Mouse (Mus musculus): Measurements from ENCODE around the gene Tcf12. TPM values are rescaled to one million over a fixed set of nuclear protein-coding genes. Genes with fewer than 3 reads are reported as not detected.

The Tcf12 gene
- total RNA-seq, 2 experiments from 2014 or later: 50.1 to 68.1 TPM

DNA sequence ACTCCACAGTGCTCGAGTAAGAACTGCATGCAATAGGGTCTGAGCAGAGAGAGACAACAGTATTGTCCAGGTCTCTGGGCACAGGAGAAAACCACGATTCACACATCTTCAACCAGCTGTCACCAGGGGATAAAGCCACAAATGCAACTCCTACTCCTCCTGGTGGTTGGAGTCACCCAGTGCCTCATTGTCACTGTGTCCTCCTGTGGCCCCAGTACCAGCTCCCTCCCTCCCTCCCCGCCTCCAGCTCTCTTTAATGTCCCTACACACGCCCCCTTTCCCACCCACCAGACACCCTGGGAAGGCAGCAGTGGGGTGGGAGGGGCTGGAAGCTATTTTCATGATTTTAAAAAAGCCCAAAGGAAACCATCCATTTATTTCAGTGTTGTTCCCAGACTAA lies 299.3 kb downstream of the Tcf12 start:
- DNase-seq (ENCODE audit: extremely low spot score in 1 of 2, low spot score in 1 of 2): no peak

DNA sequence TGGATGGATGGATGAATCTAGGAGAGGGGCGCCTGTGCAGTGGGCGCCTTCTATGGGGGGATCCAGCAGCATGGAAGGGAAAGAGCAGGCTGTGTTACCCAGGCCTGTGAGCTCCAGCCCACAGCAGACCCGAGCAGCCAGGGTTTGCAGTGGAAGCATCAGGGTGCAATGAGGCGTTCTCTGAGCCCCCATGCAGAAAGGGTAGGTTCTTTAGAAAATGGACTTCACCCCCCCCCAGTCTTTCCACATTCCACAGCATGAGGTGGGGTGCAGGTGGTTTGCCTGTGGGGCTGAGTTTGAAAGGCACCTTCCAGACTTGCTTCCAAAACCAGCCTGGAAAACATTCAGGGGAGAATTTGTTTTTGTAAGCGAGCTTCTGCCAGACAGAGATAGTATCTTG lies 300.3 kb downstream of the Tcf12 start:
- no peak for DNase-seq (ENCODE audit: extremely low spot score in 1 of 2, low spot score in 1 of 2)

- no peak for DNase-seq (ENCODE audit: extremely low spot score in 1 of 2, low spot score in 1 of 2)
Observed at GRCm38 (mm10) chr9:71810723-71811122, 300.9 kb downstream of the Tcf12 start.

DNA sequence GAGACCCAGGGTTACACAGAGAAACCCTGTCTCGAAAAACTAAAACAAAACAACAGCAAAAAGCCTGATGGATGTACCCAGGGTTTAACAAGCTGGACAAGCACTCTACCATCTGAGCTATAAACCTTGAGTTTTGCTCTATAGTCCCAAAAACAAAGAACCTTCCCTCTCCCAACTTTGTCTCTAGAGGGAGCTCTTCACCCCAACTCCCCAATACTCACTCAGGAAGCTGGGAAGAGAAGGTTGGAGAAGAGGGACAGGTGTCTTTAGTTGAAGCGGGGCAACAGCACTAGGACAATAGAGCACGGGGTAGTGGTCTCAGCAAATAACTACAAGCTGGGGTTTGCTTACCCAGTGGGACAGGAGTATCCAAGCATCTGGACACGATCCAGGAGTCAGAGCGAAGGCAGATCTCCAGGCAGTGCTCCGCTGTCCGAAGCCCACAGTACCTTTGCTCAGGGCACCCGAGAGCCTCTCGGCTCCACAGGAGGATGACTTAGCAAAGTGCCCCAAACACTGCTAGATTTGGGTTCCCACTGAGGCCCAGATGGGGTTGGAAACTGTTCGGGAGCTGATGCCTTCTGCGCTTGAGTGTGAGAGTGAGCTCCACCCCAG lies 302.9 kb downstream of the Tcf12 start:
- no peak for DNase-seq (ENCODE audit: extremely low spot score in 1 of 2, low spot score in 1 of 2)

DNA sequence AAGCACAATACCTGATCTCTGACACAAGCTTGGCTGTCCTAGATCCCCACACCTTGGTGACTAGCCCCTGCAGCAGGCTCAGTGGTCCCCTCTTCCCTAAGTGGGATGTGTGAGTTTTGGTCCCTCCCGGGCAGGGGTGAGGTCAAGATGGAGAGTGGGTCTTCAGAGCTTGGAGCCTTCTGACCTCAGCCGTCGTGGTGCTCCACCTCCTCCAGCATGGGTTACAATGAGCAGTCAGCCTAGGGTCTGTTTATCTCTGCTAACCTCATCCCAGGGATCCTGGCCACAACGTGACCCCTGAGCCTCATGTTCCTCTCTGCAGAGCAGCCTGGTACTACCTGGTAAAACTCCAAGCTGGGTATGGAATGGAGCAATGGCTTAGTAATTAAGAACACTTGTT lies 303.9 kb downstream of the Tcf12 start:
- no peak for DNase-seq (ENCODE audit: extremely low spot score in 1 of 2, low spot score in 1 of 2)

GRCm38 (mm10) chr9:71806422-71806805 lies 305.3 kb downstream of the Tcf12 start:
- DNase-seq (ENCODE audit: extremely low spot score in 1 of 2, low spot score in 1 of 2): peak; percentile 67 to 87

DNA sequence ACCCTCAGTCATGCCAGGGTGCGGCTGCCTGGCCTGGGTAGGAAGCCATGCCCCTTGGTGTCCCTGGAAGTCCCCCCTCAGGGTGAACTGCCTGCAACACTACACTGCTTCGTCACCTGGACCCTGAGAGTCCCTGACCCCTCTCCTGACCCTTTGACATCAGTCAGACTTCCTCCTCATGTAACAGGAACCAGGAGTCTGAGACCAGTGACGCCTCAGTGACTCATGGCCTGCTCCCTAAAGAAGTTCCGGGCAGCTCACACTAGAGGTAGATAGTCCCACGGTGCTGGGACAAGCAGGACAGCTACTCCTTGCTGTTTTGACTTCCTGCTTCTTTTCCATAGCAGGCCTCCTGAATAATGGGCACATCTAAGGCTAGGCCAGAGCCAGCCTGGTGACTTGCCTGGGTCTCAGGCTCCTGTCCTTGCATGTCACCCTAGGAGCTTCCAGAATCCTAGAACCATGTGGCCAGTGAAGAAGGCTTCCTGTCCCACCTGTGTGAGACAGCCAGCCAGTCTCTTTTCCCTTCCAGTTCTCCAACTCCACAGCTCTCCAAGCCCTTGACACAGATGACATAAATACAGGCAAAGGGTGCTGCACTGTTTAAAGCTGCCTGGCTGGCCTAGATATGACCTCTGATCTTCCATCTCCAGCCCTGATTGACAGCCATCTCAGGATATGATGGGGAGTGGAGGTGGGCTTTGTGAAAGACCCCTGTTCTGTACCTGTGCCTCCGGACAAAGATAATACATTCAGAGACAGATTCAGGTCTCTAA lies 305.8 kb downstream of the Tcf12 start:
- no peak for DNase-seq (ENCODE audit: extremely low spot score in 1 of 2, low spot score in 1 of 2)

DNA sequence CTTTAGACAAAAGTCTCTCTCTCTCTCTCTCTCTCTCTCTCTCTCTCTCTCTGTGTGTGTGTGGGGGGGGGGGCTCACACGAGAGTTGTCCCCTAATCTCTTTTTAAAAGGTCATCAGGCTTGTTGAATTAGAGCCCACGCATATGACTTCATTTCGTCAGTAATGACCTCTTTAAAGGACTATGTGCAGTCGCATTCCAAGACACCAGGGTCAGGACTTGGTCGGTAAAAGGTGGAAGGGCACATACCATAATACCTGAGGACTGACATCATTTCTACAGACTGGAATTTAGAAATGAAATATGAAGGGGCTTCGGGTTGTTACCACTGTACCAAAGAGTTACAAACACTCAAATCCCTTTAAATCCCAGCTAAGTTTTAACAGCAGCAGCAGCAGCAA lies 307.6 kb downstream of the Tcf12 start:
- no peak for DNase-seq (ENCODE audit: extremely low spot score in 1 of 2, low spot score in 1 of 2)

- DNase-seq (ENCODE audit: extremely low spot score in 1 of 2, low spot score in 1 of 2): no peak
Observed at GRCm38 (mm10) chr9:71803281-71803680, 308.4 kb downstream of the Tcf12 start.

DNA sequence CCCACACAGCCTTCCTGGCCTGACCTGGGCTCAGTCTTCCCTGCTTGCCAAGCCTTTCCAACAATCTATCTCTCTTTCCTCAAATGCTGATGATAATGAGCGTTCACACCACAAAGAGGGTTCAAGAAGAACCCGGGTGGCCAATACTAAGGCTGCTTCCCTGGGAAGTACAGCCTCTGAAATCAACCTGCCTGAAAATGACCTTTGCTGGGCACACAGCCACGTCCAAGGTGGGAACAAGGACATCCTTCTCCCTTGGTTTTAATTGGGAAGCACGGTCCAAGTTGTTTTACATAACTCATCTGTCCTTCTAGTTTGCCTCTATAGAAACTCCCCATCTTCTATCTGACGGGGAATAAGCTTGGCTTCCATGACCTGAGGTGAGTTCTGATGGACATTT lies 312.1 kb downstream of the Tcf12 start:
- no peak for DNase-seq (ENCODE audit: extremely low spot score in 1 of 2, low spot score in 1 of 2)

GRCm38 (mm10) chr9:71798176-71798575 lies 313.5 kb downstream of the Tcf12 start:
- no peak for DNase-seq (ENCODE audit: extremely low spot score in 1 of 2, low spot score in 1 of 2)

Small RNA genes within 50 kb of the gene (microRNA-seq; reads per million reads assigned to microRNA genes)
- gene Gm27450: 0 reads per million in 2 experiments

Other genes with a start within 250 kb of the Tcf12 start
- 10 to 100 TPM; 42.3 to 54.1 TPM for gene Zfp280d, start 163.0 kb upstream of the Tcf12 start, total RNA-seq (2021)